Mouse (Mus musculus): ENCODE measurements at regions not wholly inside any gene's neighbourhood (a gene's known extent, or its start where the extent isn't known, plus 50 kb on each side); places are given as distances from the start of the nearest gene placed in this dataset.

DNA sequence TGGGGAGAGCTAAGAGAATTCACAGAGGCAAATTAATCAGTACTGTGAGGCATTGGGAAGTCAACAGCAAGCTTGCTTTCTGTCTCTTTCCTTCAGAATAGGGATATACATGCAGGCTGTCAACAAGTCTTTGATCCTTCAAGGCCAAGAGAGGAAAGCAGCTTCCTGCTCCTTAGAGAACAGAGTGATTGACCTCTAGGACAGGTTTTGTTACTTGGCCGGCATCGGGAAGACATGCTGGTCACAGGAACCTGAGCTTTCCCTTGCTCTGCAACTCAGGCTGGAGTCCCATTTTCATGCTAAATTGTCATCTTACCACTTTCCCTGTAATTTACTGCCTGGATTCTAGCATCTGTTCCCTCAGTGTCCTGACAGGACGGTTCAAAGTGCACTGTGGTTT lies 1831.8 kb downstream of the Poteg start:
- Histone ChIP-seq H3K27me3 (replicated peaks) (no peaks in the 10 kb centered on the region), H3K4me2 (ENCODE audit: insufficient read depth, low read depth, poor library complexity, severe bottlenecking) (no peak overlapping the region), H3K9me3 (replicated peaks; ENCODE audit: low read length) (peaks cover 56% of the 10 kb centered on the region), H3K27ac (ENCODE audit: insufficient read depth, low read depth) (no peak overlapping the region), H3K79me2 (replicated peaks; ENCODE audit: control insufficient read depth, extremely low read depth, insufficient read depth, poor library complexity, severe bottlenecking) (no peaks in the 10 kb centered on the region), H3K9ac (ENCODE audit: insufficient read depth, low read depth) (no peak overlapping the region), H3K4me3 (replicated peaks in 1 of 3; ENCODE audit: low read depth in 2 of 3, low read length in 2 of 3, poor library complexity in 1 of 3) (no peak overlapping the region), H3K36me3 (replicated peaks in 1 of 2; ENCODE audit: control insufficient read depth in 1 of 2, insufficient read depth in 1 of 2, low read length in 1 of 2) (no peaks in the 10 kb centered on the region), H3K4me1 (ENCODE audit: control insufficient read depth in 1 of 2, insufficient read depth in 2 of 2) (no peaks in the 10 kb centered on the region)
- dilution Hi-C loops (cut with MboI; ENCODE audit: extremely low pct_ligation_motif_present, extremely low pct_unique_long_range_greater_than_20kb, low sequenced_read_pairs) = no loop called here
- no peak for DNase-seq (ENCODE audit: extremely low read depth)
- TF ChIP-seq ZKSCAN1 (IDR thresholded peaks at IDR 0.05; ENCODE audit: borderline replicate concordance, low read depth, low read length) (no peak), MYC (IDR thresholded peaks at IDR 0.05; ENCODE audit: low read depth, low read length) (no peak), POLR2A (IDR thresholded peaks at IDR 0.05; ENCODE audit: low read depth, low read length) (no peak), JUN (IDR thresholded peaks at IDR 0.05; ENCODE audit: insufficient read depth, low read depth, low read length) (no peak)
- in situ Hi-C loops (cut with MboI; ENCODE audit: low pct_ligation_motif_present, low pct_unique_long_range_greater_than_20kb, low sequenced_read_pairs) = no loop called here

DNA sequence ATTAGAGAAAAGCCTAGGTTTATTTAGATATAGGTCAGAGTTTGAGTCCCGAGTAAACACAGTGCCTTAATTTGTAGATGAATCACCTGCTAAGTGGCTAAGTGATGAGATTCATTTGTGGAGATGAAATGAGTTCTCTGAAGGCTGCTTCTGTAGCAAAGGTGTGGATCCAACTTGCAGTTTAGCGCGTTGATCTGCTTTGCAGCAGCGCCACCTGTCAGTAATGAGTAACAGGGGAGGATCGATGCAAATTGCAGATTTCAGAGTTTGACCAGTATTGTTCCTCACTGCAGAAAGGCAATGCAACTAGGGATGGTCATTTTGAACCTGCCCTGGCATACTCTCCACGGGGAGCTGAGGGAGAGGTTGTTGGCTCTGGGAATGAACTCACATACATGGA lies 1842.9 kb downstream of the Poteg start:
- Histone ChIP-seq H3K9ac (ENCODE audit: insufficient read depth, low read depth) (no peak overlapping the region), H3K9me3 (replicated peaks; ENCODE audit: low read length) (peaks cover 53% of the 10 kb centered on the region), H3K27ac (ENCODE audit: insufficient read depth, low read depth) (no peak overlapping the region), H3K36me3 (replicated peaks in 1 of 2; ENCODE audit: control insufficient read depth in 1 of 2, insufficient read depth in 1 of 2, low read length in 1 of 2) (no peaks in the 10 kb centered on the region), H3K79me2 (replicated peaks; ENCODE audit: control insufficient read depth, extremely low read depth, insufficient read depth, poor library complexity, severe bottlenecking) (no peaks in the 10 kb centered on the region), H3K4me2 (ENCODE audit: insufficient read depth, low read depth, poor library complexity, severe bottlenecking) (no peak overlapping the region), H3K27me3 (replicated peaks) (no peaks in the 10 kb centered on the region), H3K4me3 (replicated peaks in 1 of 3; ENCODE audit: low read depth in 2 of 3, low read length in 2 of 3, poor library complexity in 1 of 3) (no peak overlapping the region), H3K4me1 (ENCODE audit: control insufficient read depth in 1 of 2, insufficient read depth in 2 of 2) (no peaks in the 10 kb centered on the region)
- TF ChIP-seq CTCF (conservative IDR thresholded peaks at IDR 0.05 in 1 of 2, IDR thresholded peaks at IDR 0.05 in 1 of 2; ENCODE audit: low read depth in 2 of 2, low read length in 2 of 2) (no peak), MXI1 (IDR thresholded peaks at IDR 0.05; ENCODE audit: low read depth, low read length) (no peak), EP300 (IDR thresholded peaks at IDR 0.05; ENCODE audit: low read length) (no peak), RCOR1 (conservative IDR thresholded peaks at IDR 0.05; ENCODE audit: low read depth, low read length) (no peak), MAZ (IDR thresholded peaks at IDR 0.05; ENCODE audit: low read depth, low read length) (no peak), ELF1 (IDR thresholded peaks at IDR 0.05; ENCODE audit: low read depth, low read length) (no peak), IRF4 (IDR thresholded peaks at IDR 0.05; ENCODE audit: low read depth, low read length) (no peak), E2F4 (IDR thresholded peaks at IDR 0.05; ENCODE audit: insufficient replicate concordance, low read depth, low read length) (no peak), KAT2A (IDR thresholded peaks at IDR 0.05; ENCODE audit: insufficient replicate concordance, low read length) (no peak), TBP (conservative IDR thresholded peaks at IDR 0.05; ENCODE audit: low read depth, low read length) (no peak), USF1 (IDR thresholded peaks at IDR 0.05; ENCODE audit: low read depth, low read length) (no peak)
- in situ Hi-C loops (cut with MboI; ENCODE audit: low pct_ligation_motif_present, low pct_unique_long_range_greater_than_20kb, low sequenced_read_pairs) (no loop called here), dilution Hi-C loops (cut with MboI; ENCODE audit: extremely low pct_ligation_motif_present, extremely low pct_unique_long_range_greater_than_20kb, low sequenced_read_pairs) (no loop called here)
- no peak for DNase-seq (ENCODE audit: extremely low read depth)

Data from CH12.LX (cell line).